Mouse (Mus musculus) bone marrow macrophage, adult 2 months (primary cell): ENCODE measurements around the gene Saysd1. TPM values are rescaled to one million over a fixed set of nuclear protein-coding genes. Genes with fewer than 3 reads are reported as not detected.

Experiments
- H3K27ac ChIP-seq: 2 replicates; pipeline ENCODE4 v1.5.1; 2012; ENCODE audit warnings: low read depth, low read length; ENCODE audit not compliant: insufficient read depth
- H3K4me1 ChIP-seq: 2 replicates; pipeline ENCODE4 v1.6.1; 2012; ENCODE audit warnings: low read length; ENCODE audit not compliant: control insufficient read depth, insufficient read depth
- H3K4me3 ChIP-seq: 2 replicates; pipeline ENCODE4 v1.5.1; 2012; ENCODE audit warnings: mild to moderate bottlenecking, low read length, moderate library complexity; ENCODE audit not compliant: insufficient read depth
- CTCF ChIP-seq: IDR thresholded peaks from 2 replicates; pipeline ENCODE4 v1.5.1; 2012; ENCODE audit warnings: low read depth, mild to moderate bottlenecking, low read length, moderate library complexity
- POLR2A ChIP-seq: IDR thresholded peaks from 2 replicates; pipeline ENCODE4 v1.6.1; 2012; ENCODE audit warnings: mild to moderate bottlenecking, low read depth, low read length, borderline replicate concordance
- polyA plus RNA-seq: library from polyadenylated mRNA; stranded (reverse); fragments of >200 nt; gene quantifications from 2 replicates; pipeline ENCODE4 v1.2.4, GENCODE M21; 2012; ENCODE audit not compliant: missing spikeins, insufficient read depth, insufficient read length

Saysd1 gene
- polyA plus RNA-seq, 1 experiment: 9.8 TPM

GRCm38 (mm10) chr14:20147854-20148253, 9.5 kb upstream of the Saysd1 start:
- no peak overlapping the region for H3K27ac ChIP-seq
- no peaks in the 10 kb centered on the region for H3K4me1 ChIP-seq
- TF ChIP-seq POLR2A: no peak
- no peak overlapping the region for H3K4me3 ChIP-seq

GRCm38 (mm10) chr14:20144093-20144492, 5.8 kb upstream of the Saysd1 start:
- TF ChIP-seq CTCF (no peak), POLR2A (no peak)
- Histone ChIP-seq H3K4me3 (no peak overlapping the region), H3K27ac (no peak overlapping the region), H3K4me1 (no peaks in the 10 kb centered on the region)

GRCm38 (mm10) chr14:20134965-20135671, 3.2 kb downstream of the Saysd1 start:
- H3K27ac ChIP-seq: no peak overlapping the region
- no peaks in the 10 kb centered on the region for H3K4me1 ChIP-seq
- TF ChIP-seq CTCF: no peak
- TF ChIP-seq POLR2A: no peak
- H3K4me3 ChIP-seq: no peak overlapping the region

- TF ChIP-seq CTCF: no peak
- TF ChIP-seq POLR2A: no peak
Observed at GRCm38 (mm10) chr14:20128162-20128561, 10.2 kb downstream of the Saysd1 start.

GRCm38 (mm10) chr14:20127406-20128087, 10.8 kb downstream of the Saysd1 start:
- Histone ChIP-seq H3K4me1 (no peaks in the 10 kb centered on the region), H3K27ac (no peak overlapping the region), H3K4me3 (no peak overlapping the region)
- TF ChIP-seq CTCF (no peak), POLR2A (no peak)

More at GRCm38 (mm10) chr14:20128162-20128561, 10.2 kb downstream of the Saysd1 start:
- H3K27ac ChIP-seq: no peak overlapping the region
- H3K4me1 ChIP-seq: no peaks in the 10 kb centered on the region
- no peak overlapping the region for H3K4me3 ChIP-seq

GRCm38 (mm10) chr14:20120868-20121267, 17.5 kb downstream of the Saysd1 start:
- Histone ChIP-seq H3K4me1 (no peaks in the 10 kb centered on the region), H3K4me3 (no peak overlapping the region), H3K27ac (no peak overlapping the region)
- TF ChIP-seq POLR2A: no peak

GRCm38 (mm10) chr14:20120012-20120411, 18.3 kb downstream of the Saysd1 start:
- TF ChIP-seq CTCF (no peak), POLR2A (no peak)
- Histone ChIP-seq H3K4me1 (no peaks in the 10 kb centered on the region), H3K4me3 (no peak overlapping the region), H3K27ac (no peak overlapping the region)

- Histone ChIP-seq H3K4me3 (no peak overlapping the region), H3K27ac (no peak overlapping the region), H3K4me1 (no peaks in the 10 kb centered on the region)
- TF ChIP-seq CTCF: no peak
Observed at GRCm38 (mm10) chr14:20116149-20116605, 22.2 kb downstream of the Saysd1 start.

- H3K27ac ChIP-seq: no peak overlapping the region
- no peak overlapping the region for H3K4me3 ChIP-seq
- TF ChIP-seq POLR2A: no peak
- no peak for TF ChIP-seq CTCF
- H3K4me1 ChIP-seq: no peaks in the 10 kb centered on the region
Observed at GRCm38 (mm10) chr14:20114951-20115350, 23.4 kb downstream of the Saysd1 start.

- H3K4me1 ChIP-seq: no peaks in the 10 kb centered on the region
- no peak overlapping the region for H3K4me3 ChIP-seq
- no peak overlapping the region for H3K27ac ChIP-seq
- no peak for TF ChIP-seq POLR2A
- peak; percentile 69 for TF ChIP-seq CTCF
Observed at GRCm38 (mm10) chr14:20113964-20114363, 24.4 kb downstream of the Saysd1 start.
